Mouse (Mus musculus) kidney, adult 10 weeks (tissue): ENCODE measurements around the gene Cdc45. TPM values are rescaled to one million over a fixed set of nuclear protein-coding genes. Genes with fewer than 3 reads are reported as not detected.

Experiments
- polyA plus RNA-seq: library from polyadenylated mRNA; stranded (reverse); fragments of 350-450 nt; fragmentation: Illumina TruSeq; extraction: RNeasy Lipid Tissue Mini Kit (QIAGEN cat#74804); gene quantifications from one replicate; pipeline ENCODE4 v1.2.3, GENCODE M21; 2014; ENCODE audit warnings: low read depth, low replicate concordance

Cdc45 gene
- 1.1 TPM for polyA plus RNA-seq

DNA sequence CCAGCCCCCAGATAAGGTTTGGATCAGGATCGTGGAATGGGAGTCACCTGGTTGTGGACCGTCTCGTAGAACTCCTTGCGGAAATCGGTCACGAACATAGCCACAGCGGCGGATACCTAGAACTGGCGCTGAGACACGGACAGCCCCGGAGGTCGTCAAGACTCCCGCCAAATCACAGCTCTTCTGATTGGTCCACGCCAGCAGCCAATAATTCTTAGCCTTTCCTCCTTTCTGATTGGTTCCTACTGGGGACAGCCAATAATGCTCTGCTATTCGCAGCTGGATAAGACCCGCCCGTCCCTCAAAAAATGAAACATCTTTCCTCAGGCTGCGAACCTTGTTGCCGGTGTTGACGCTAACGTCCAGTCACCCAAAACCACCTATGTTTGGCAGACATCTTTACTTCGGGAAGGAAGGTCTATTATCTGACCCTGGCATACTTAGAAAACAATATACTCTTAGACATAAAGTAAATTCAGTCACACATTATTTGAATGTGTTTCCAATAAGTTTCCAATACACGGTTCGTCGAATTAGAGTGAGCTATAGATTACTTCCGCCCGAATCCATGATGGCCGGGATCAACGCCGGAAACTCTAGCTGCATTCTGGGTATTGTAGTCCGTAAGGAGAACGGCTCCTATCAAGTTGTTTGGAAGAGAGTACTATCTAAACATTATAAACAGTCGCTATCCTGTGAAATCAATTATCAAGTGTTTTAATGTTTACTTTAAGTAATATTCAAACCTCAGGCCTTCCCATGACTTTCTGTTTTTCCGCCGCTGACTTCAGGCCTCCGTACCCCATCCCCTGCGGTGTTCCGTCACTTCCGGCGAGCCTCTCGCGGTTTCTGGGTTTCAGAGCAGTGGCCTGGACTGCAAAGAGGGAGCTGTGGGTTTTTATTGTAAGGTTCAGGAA is at the start of gene Cdc45, which contains the start of gene Ufd1:
Gene Cdc45 (minus strand): TSS at position 520 of the 917 bp plus-strand sequence.
Gene Ufd1 (plus strand): TSS at position 312 of the 917 bp plus-strand sequence.

DNA sequence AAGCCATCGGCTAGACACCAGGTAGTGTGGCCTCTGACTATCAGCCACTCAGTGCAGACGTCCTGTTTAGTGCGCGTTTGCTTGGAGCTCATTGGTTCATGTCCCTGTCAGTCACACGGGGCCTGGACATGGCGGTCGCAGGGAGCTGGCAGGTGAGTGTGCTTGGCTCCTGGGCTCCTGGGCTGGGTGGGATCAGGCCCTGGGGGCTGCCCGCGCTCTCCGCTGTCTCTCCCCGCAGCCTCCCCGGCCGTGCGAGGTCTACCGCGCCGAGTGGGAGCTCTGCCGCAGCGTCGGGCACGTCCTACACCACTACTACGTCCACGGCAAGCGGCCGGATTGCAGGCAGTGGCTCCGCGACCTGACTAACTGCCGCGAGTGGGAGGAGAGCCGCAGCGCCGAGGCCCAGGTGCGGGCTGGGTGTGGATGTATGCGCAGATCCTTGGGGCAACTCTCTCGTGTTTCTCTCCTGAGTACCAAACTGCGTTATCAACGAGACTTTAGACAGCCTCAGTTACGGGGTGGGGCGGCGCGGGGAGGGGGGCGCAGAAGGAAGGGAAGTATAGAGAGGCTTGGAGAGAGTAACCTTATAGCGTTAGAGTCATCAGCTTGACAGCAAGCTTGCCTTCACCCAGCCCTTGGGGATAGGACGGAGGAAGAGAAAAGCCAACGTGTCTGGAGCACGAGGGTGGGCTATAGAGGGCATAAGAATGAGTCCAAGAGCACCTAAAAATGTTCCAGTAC is 24.9 kb upstream of the Cdc45 start, which contains the start of the genes 2510002D24Rik and Gm28539:
Gene 2510002D24Rik (plus strand): TSS at position 111 of the 741 bp plus-strand sequence.
Gene Gm28539 (plus strand): TSS at position 117 of the 741 bp plus-strand sequence.

DNA sequence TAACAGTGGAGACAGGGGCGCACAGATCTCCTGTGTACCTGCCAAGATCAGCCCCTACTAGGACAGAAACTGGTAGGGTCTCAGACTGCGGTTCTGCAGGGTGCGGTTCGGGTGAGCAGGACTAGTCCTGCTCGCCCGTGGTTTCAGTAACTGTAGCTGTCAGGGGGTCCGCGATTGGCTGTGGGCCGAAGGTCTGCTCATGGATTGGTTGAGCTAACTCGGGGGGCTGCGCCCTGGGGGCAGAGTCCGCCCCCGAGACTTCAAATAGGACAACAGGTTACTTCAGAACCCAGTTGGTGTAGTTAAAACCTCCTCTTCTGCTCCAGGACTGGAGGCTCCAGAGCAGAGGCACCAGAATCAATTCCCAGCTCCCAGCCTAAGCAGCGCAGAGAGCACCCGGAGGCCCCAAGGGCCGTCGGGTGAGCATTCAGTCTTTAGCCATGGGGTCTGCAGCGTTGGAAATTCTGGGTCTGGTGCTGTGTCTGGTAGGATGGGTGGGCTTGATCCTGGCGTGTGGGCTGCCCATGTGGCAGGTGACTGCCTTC is 35.2 kb downstream of the Cdc45 start, which contains the start of gene Cldn5:
Gene Cldn5 (plus strand): TSS at position 292 of the 545 bp plus-strand sequence.

Other genes starting within 250 kb of the Cdc45 start
- not detected for gene Tbx1, start 221.3 kb downstream of the Cdc45 start, polyA plus RNA-seq
- not detected for gene Gp1bb, start 189.6 kb downstream of the Cdc45 start, polyA plus RNA-seq
- not detected for gene Gm49601, start 185.6 kb downstream of the Cdc45 start, polyA plus RNA-seq
- gene Sept5, start 182.0 kb downstream of the Cdc45 start, polyA plus RNA-seq: not detected
- not detected for gene Cldn5, start 35.1 kb downstream of the Cdc45 start, polyA plus RNA-seq
- 60.8 TPM for gene Ufd1, start 208 bp downstream of the Cdc45 start, polyA plus RNA-seq
- 7.0 TPM for gene 2510002D24Rik, start 24.6 kb upstream of the Cdc45 start, polyA plus RNA-seq
- not detected for gene Gm28539, start 24.6 kb upstream of the Cdc45 start, polyA plus RNA-seq
- 78.5 TPM for gene Mrpl40, start 64.9 kb upstream of the Cdc45 start, polyA plus RNA-seq
- 15.0 TPM for gene Hira, start 65.0 kb upstream of the Cdc45 start, polyA plus RNA-seq